Mouse (Mus musculus) olfactory bulb, adult 2 months (tissue): ENCODE data around the gene Pofut2. TPM values are rescaled to one million over a fixed set of nuclear protein-coding genes. Genes with fewer than 3 reads are reported as not detected.

Experiments
- H3K27ac ChIP-seq: fragments of 200-500 bp; 2 replicates; pipeline ENCODE4 v1.5.1; 2012; ENCODE audit warnings: low read depth, low read length; ENCODE audit not compliant: insufficient read depth
- H3K4me1 ChIP-seq: fragments of 200-500 bp; 2 replicates; pipeline ENCODE4 v1.6.1; 2012; ENCODE audit warnings: low read length; ENCODE audit not compliant: control insufficient read depth, insufficient read depth
- H3K4me3 ChIP-seq: fragments of 200-500 bp; 2 replicates; pipeline ENCODE4 v1.5.1; 2012; ENCODE audit warnings: mild to moderate bottlenecking, low read depth, low read length, moderate library complexity; ENCODE audit not compliant: insufficient read depth
- CTCF ChIP-seq: fragments of 200-500 bp; IDR thresholded peaks from 2 replicates; pipeline ENCODE4 v1.5.1; 2012; ENCODE audit warnings: low read depth, mild to moderate bottlenecking, low read length, moderate library complexity; ENCODE audit not compliant: insufficient read depth
- POLR2A ChIP-seq: fragments of 200-500 bp; IDR thresholded peaks from 2 replicates; pipeline ENCODE4 v1.6.1; 2012; ENCODE audit warnings: mild to moderate bottlenecking, low read depth, low read length, moderate library complexity; ENCODE audit not compliant: insufficient read depth
- WGBS: fragments of 180-500 bp; shearing (Covaris S2); methylation state at CpG from one replicate; pipeline ENCODE4 v1.1.7; 2018; 5-methylcytosine and 5-hydroxymethylcytosine counted together
- polyA plus RNA-seq: library from polyadenylated mRNA; stranded (reverse); fragments of >200 nt; gene quantifications from 2 replicates; pipeline ENCODE4 v1.2.4, GENCODE M21; 2012; ENCODE audit warnings: low replicate concordance; ENCODE audit not compliant: missing spikeins, insufficient read depth, insufficient read length

Pofut2 gene
- polyA plus RNA-seq, result not detected in 2 replicates

- TF ChIP-seq CTCF, result no peak
- peak; percentile 99 for TF ChIP-seq POLR2A
- WGBS, result under 1% methylated on average over 81 of the region's 81 CpGs
Measured at GRCm38 (mm10) chr10:77258704-77259621, at the start of gene Pofut2. Pofut2 (plus strand) TSS chr10:77259218.

GRCm38 (mm10) chr10:77209261-77209660, 49.8 kb upstream of the Pofut2 start:
- Histone ChIP-seq H3K4me1 (peaks cover 39% of the 10 kb centered on the region), H3K27ac (no peak overlapping the region), H3K4me3 (no peak overlapping the region)
- TF ChIP-seq CTCF, result no peak
- TF ChIP-seq POLR2A, result no peak
- 79% methylated on average over 5 of the region's 5 CpGs for WGBS

More at GRCm38 (mm10) chr10:77258704-77259621, at the start of gene Pofut2:
- Histone ChIP-seq H3K4me3 (peak within 1 kb of the TSS; percentile 85), H3K4me1 (peaks cover 6% of the 10 kb centered on the region; the same call in 1 of the 2 replicates), H3K27ac (peak within 1 kb of the TSS; percentile 53; the same call in 1 of the 2 replicates)

GRCm38 (mm10) chr10:77210666-77211065, 48.4 kb upstream of the Pofut2 start:
- Histone ChIP-seq H3K4me1 (peaks cover 38% of the 10 kb centered on the region), H3K27ac (no peak overlapping the region), H3K4me3 (no peak overlapping the region)
- TF ChIP-seq POLR2A (no peak), CTCF (no peak)
- WGBS, result 95% methylated on average over 3 of the region's 3 CpGs

- Histone ChIP-seq H3K4me1 (peaks cover 40% of the 10 kb centered on the region), H3K27ac (no peak overlapping the region), H3K4me3 (no peak overlapping the region)
- WGBS, result 27% methylated on average over 11 of the region's 11 CpGs
- no peak for TF ChIP-seq POLR2A
- TF ChIP-seq CTCF, result no peak
Measured at GRCm38 (mm10) chr10:77211116-77211570, 47.9 kb upstream of the Pofut2 start.

- peaks cover 29% of the 10 kb centered on the region for H3K4me1 ChIP-seq
- TF ChIP-seq CTCF, result no peak
- 88% methylated on average over 6 of the region's 6 CpGs for WGBS
Measured at GRCm38 (mm10) chr10:77212354-77213120, 46.5 kb upstream of the Pofut2 start.

GRCm38 (mm10) chr10:77213483-77213882, 45.5 kb upstream of the Pofut2 start:
- TF ChIP-seq CTCF, result no peak
- Histone ChIP-seq H3K27ac (no peak overlapping the region), H3K4me3 (no peak overlapping the region), H3K4me1 (peaks cover 29% of the 10 kb centered on the region)
- 98% methylated on average over 5 of the region's 5 CpGs for WGBS

More at GRCm38 (mm10) chr10:77212354-77213120, 46.5 kb upstream of the Pofut2 start:
- no peak overlapping the region for H3K4me3 ChIP-seq
- no peak overlapping the region for H3K27ac ChIP-seq

GRCm38 (mm10) chr10:77214586-77214985, 44.4 kb upstream of the Pofut2 start:
- H3K4me3 ChIP-seq, result no peak overlapping the region
- 82% methylated on average over 8 of the region's 8 CpGs for WGBS
- peaks cover 22% of the 10 kb centered on the region for H3K4me1 ChIP-seq
- no peak overlapping the region for H3K27ac ChIP-seq
- no peak for TF ChIP-seq POLR2A
- TF ChIP-seq CTCF, result no peak

GRCm38 (mm10) chr10:77215641-77216040, 43.4 kb upstream of the Pofut2 start:
- TF ChIP-seq POLR2A (no peak), CTCF (no peak)
- no peak overlapping the region for H3K4me3 ChIP-seq
- no peak overlapping the region for H3K27ac ChIP-seq
- WGBS, result 72% methylated on average over 4 of the region's 4 CpGs
- H3K4me1 ChIP-seq, result peaks cover 22% of the 10 kb centered on the region
